Mouse (Mus musculus): ENCODE results near the gene Kirrel2.

Kirrel2 gene

DNA sequence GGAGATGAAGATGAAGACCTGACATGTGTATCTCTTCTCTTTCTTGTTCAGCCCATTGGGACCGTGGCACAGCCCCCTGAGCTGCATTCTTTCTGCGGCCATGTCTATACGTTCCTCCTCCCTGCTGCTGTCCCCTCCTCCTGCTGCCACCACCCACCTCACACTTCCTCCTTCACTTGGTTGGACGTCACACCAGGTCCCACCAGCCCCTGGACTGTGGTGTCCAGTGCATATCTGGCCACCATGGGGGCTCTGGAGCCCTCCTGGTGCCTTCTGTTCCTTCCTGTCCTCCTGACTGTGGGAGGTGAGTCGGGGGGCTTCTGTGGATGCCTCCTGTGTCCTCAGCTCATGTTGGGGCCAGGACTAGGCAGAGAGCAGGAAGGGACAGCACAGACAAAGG is 43.9 kb downstream of the Kirrel2 start, which contains the start of gene Tyrobp:
Gene Tyrobp, plus strand, starts transcription at position 165 of the 400 bp plus-strand sequence.
- DNase-seq (ENCODE audit: low spot score in 2 of 2): peak in 1 of 2 experiments; percentile 29

DNA sequence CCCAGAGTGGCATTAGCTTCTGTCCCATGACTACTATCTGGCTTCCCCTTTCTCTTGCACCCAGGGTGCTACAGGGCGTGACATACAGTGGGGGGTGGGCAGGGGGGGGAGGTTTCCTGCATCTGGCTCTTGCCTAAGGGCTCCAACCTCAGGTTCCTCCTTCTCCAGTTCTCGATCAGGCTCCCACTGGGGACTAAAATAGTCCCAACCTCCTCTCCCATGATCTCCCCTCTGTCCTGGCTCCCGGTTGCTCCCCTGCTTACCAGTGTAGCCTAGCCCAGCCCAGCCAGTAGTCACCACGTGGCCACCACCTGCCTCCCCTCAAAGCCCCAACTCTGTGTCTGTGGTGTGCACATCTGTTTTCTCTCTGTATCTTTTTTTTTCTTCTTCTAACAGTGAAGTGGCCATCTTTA is 44.7 kb downstream of the Kirrel2 start:
- no peak for DNase-seq (ENCODE audit: low spot score in 2 of 2)

DNA sequence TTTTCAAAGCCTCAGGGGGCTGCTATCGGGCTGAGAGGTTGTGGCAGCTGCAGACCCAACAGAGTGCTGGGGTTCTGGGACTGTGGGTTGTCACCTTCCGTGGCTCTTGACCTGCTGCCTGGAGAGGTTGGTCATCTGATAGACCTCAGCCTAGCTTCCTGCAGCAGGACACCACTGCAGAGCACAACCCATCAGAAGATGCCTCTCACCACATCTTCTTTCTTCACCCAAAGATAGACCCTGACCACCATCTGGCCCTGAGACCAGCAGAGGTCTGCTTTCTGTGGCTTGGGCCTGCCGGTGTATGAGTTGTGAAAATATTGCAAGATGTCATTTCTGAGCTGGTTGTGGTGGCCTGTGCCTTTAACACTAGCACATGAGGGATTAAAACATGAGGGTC is 46.5 kb downstream of the Kirrel2 start:
- DNase-seq (ENCODE audit: low spot score in 2 of 2): no peak

DNA sequence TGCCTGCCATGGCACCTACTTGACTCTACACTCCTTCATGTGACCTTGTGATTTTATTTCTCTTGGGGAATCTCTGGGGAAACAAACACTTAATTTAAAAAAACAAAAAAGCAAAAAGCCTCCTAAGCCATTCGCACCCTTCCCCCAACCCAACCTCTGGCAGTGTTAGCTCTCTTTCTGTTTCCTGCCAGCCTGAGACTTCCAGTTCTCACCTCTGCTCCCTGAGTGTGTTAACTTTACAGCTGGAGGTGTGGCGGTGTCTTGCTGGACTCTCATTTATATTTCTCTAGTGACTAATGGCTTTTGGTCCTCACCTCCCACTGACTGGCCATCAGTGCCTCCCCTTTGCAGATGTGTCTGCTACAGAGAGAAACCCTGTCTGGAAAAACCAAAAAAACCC is 47.7 kb downstream of the Kirrel2 start:
- DNase-seq (ENCODE audit: low spot score in 2 of 2): no peak

DNA sequence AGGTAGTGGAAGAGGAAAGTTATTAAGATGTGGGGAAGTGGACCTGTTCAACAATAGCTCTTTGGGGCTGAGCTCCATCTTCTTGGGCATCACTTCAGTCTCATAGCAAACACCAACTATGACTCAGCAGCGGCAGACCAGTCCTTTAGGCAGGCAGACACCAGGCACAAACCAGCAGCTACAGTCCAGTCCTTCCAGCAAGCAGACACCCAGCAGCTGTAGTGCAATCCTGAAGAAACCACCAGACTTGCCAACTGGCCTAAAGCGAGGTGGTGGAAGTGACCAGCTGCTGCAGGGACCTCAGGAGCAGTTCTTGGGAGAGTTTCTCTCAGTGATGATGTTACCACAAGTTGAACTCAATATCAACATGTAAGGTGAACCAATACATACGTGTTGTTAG is 48.9 kb downstream of the Kirrel2 start:
- no peak for DNase-seq (ENCODE audit: low spot score in 2 of 2)

DNA sequence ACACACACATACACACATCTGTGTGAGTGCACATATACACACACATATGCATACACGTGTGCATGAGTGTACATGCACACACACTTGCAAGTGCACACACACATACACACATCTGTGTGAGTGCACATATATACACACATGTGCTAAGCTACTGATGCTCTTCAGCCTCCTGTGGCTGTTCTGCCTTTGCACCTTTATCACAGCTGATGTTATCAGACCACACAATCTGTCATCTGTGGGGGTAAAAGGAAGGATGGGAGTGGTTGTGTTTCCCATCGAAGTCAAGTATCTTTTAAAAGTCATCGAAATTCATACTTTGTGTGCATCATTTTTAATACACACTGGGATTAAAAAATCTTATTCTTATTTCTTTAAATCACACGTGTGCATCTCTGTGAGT is 55.1 kb downstream of the Kirrel2 start:
- no peak for DNase-seq (ENCODE audit: low spot score in 2 of 2)

DNA sequence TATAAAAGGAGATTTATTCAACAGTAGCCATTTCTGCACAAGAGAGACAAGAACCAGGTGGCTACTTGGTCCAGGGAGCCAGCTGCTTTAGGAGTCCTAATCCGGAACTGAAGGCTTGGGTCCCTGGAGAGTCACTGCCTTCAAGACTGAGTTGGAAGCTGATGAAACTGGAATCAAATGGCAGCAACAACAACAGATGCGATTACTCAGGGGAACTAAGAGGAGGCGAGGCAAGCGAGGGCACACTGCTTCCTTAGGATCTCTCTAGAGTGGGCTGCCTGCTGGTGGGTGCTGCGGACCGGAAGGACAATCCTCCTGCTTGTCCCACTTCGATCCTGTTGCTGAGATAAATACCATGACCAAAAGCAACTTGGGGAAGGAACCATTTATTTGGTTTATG is 57.8 kb downstream of the Kirrel2 start:
- no peak for DNase-seq (ENCODE audit: low spot score in 2 of 2)
